Mouse (Mus musculus) CH12.LX (cell line): ENCODE results near the gene Spcs3. TPM values are rescaled to one million over a fixed set of nuclear protein-coding genes. Genes with fewer than 3 reads are reported as not detected.

Experiments
- DNase-seq: peaks from one replicate; pipeline ENCODE4 v3.0.0-alpha.2; 2013; ENCODE audit errors: extremely low read depth
- H3K27ac ChIP-seq: 2 replicates; pipeline ENCODE4 v1.5.1; 2012; ENCODE audit warnings: low read depth, mild to moderate bottlenecking, control low read depth, moderate library complexity; ENCODE audit not compliant: insufficient read depth
- H3K27me3 ChIP-seq: replicated peaks from 2 replicates; pipeline ENCODE3; 2012; ENCODE audit warnings: inconsistent platforms
- H3K36me3 ChIP-seq, 2 experiments: replicated peaks in 1 of 2; 2 replicates each; pipeline versions ENCODE3 to v1.6.1; 2012; ENCODE audit warnings: inconsistent platforms in 1 of 2, low read length in 1 of 2, mild to moderate bottlenecking in 1 of 2, mixed read lengths in 1 of 2, moderate library complexity in 1 of 2; ENCODE audit not compliant: control insufficient read depth in 1 of 2, insufficient read depth in 1 of 2
- H3K4me1 ChIP-seq, 2 experiments: 2 replicates each; pipeline ENCODE4 v1.6.1; 2012; ENCODE audit warnings: inconsistent platforms in 1 of 2, moderate library complexity in 1 of 2; ENCODE audit not compliant: insufficient read depth in 2 of 2, control insufficient read depth in 1 of 2
- H3K4me2 ChIP-seq: 2 replicates; pipeline ENCODE4 v1.6.1; 2012; ENCODE audit warnings: low read depth, mild to moderate bottlenecking, control low read depth; ENCODE audit not compliant: poor library complexity, insufficient read depth, severe bottlenecking
- H3K4me3 ChIP-seq, 3 experiments: fragments of 150-350 bp in 1 of 3; sonication (generic) in 1 of 3; replicated peaks in 1 of 3; 2 replicates each; pipeline versions ENCODE3 to v1.5.1; 2011 to 2012; ENCODE audit warnings: low read depth in 2 of 3, low read length in 2 of 3, mild to moderate bottlenecking in 2 of 3, moderate library complexity in 2 of 3, control low read depth in 1 of 3, improper control_type of control experiment in 1 of 3, inconsistent platforms in 1 of 3, mixed read lengths in 1 of 3; ENCODE audit not compliant: poor library complexity in 1 of 3
- H3K79me2 ChIP-seq: replicated peaks from 2 replicates; pipeline ENCODE4 v1.6.1; 2012; ENCODE audit warnings: mild to moderate bottlenecking, moderate library complexity; ENCODE audit not compliant: control insufficient read depth, poor library complexity, insufficient read depth, severe bottlenecking; ENCODE audit errors: extremely low read depth
- H3K9ac ChIP-seq: 2 replicates; pipeline ENCODE4 v1.6.1; 2012; ENCODE audit warnings: low read depth, mild to moderate bottlenecking, control low read depth, moderate library complexity; ENCODE audit not compliant: insufficient read depth
- H3K9me3 ChIP-seq: replicated peaks from 2 replicates; pipeline ENCODE3; 2012; ENCODE audit warnings: low read length, inconsistent platforms, mixed read lengths
- BHLHE40 ChIP-seq: IDR thresholded peaks from 2 replicates; pipeline ENCODE4 v1.6.1; 2011; ENCODE audit warnings: mild to moderate bottlenecking, low read depth, low read length, improper control_type of control experiment
- CHD1 ChIP-seq: IDR thresholded peaks from 2 replicates; pipeline ENCODE4 v1.6.1; 2012; ENCODE audit warnings: low read depth, low read length, improper control_type of control experiment, inconsistent platforms
- CHD2 ChIP-seq: IDR thresholded peaks from 2 replicates; pipeline ENCODE4 v1.6.1; 2011; ENCODE audit warnings: low read length, improper control_type of control experiment
- CTCF ChIP-seq, 2 experiments: IDR thresholded peaks in 1 of 2; conservative IDR thresholded peaks in 1 of 2; 2 replicates each; pipeline ENCODE4 v1.5.1; 2011 to 2012; ENCODE audit warnings: low read depth in 2 of 2, low read length in 2 of 2, improper control_type of control experiment in 1 of 2, inconsistent platforms in 1 of 2, mild to moderate bottlenecking in 1 of 2, moderate library complexity in 1 of 2
- ELF1 ChIP-seq: IDR thresholded peaks from 2 replicates; pipeline ENCODE4 v1.6.1; 2014; ENCODE audit warnings: low read depth, mild to moderate bottlenecking, inconsistent platforms, low read length, improper control_type of control experiment
- EP300 ChIP-seq: IDR thresholded peaks from 2 replicates; pipeline ENCODE4 v1.6.1; 2011; ENCODE audit warnings: low read length, improper control_type of control experiment
- JUN ChIP-seq: IDR thresholded peaks from 2 replicates; pipeline ENCODE4 v1.6.1; 2011; ENCODE audit warnings: low read depth, mild to moderate bottlenecking, low read length, improper control_type of control experiment, moderate library complexity; ENCODE audit not compliant: insufficient read depth
- MAFK ChIP-seq: IDR thresholded peaks from 2 replicates; pipeline ENCODE4 v1.6.1; 2011; ENCODE audit warnings: low read length, improper control_type of control experiment; ENCODE audit not compliant: insufficient replicate concordance
- MAX ChIP-seq: IDR thresholded peaks from 2 replicates; pipeline ENCODE4 v1.6.1; 2011; ENCODE audit warnings: low read length, improper control_type of control experiment
- MEF2A ChIP-seq: IDR thresholded peaks from 2 replicates; pipeline ENCODE4 v1.6.1; 2014; ENCODE audit warnings: low read depth, mild to moderate bottlenecking, inconsistent platforms, low read length, improper control_type of control experiment, borderline replicate concordance
- MXI1 ChIP-seq: IDR thresholded peaks from 2 replicates; pipeline ENCODE4 v1.6.1; 2011; ENCODE audit warnings: mild to moderate bottlenecking, low read depth, low read length, improper control_type of control experiment
- MYC ChIP-seq: IDR thresholded peaks from 2 replicates; pipeline ENCODE4 v1.6.1; 2011; ENCODE audit warnings: low read depth, mild to moderate bottlenecking, improper control_type of control experiment, low read length
- NELFE ChIP-seq: IDR thresholded peaks from 2 replicates; pipeline ENCODE4 v1.6.1; 2011; ENCODE audit warnings: low read depth, low read length, improper control_type of control experiment
- POLR2A ChIP-seq: IDR thresholded peaks from 2 replicates; pipeline ENCODE4 v1.6.1; 2011; ENCODE audit warnings: low read depth, mild to moderate bottlenecking, improper control_type of control experiment, low read length
- SIN3A ChIP-seq: IDR thresholded peaks from 2 replicates; pipeline ENCODE4 v1.6.1; 2012; ENCODE audit warnings: low read length, improper control_type of control experiment, inconsistent platforms
- SMC3 ChIP-seq: IDR thresholded peaks from 2 replicates; pipeline ENCODE4 v1.6.1; 2011; ENCODE audit warnings: low read depth, low read length, improper control_type of control experiment
- TBP ChIP-seq: conservative IDR thresholded peaks from 2 replicates; pipeline ENCODE4 v1.6.1; 2011; ENCODE audit warnings: low read depth, low read length, improper control_type of control experiment
- TCF12 ChIP-seq: IDR thresholded peaks from 2 replicates; pipeline ENCODE4 v1.6.1; 2014; ENCODE audit warnings: low read depth, mild to moderate bottlenecking, inconsistent platforms, low read length, improper control_type of control experiment
- UBTF ChIP-seq: IDR thresholded peaks from 2 replicates; pipeline ENCODE4 v1.6.1; 2012; ENCODE audit warnings: low read depth, mild to moderate bottlenecking, inconsistent platforms, low read length, improper control_type of control experiment, moderate library complexity
- USF2 ChIP-seq: conservative IDR thresholded peaks from 2 replicates; pipeline ENCODE4 v1.6.1; 2011; ENCODE audit warnings: low read depth, low read length, improper control_type of control experiment
- ZNF384 ChIP-seq: IDR thresholded peaks from 2 replicates; pipeline ENCODE4 v1.6.1; 2012; ENCODE audit warnings: low read depth, low read length, improper control_type of control experiment, inconsistent platforms
- dilution Hi-C: fragments of 300-500 bp; cut with MboI; formaldehyde crosslinking; loops from 2 replicates; pipeline ENCODE4 v1.14.3; 2020; ENCODE audit warnings: low sequenced_read_pairs; ENCODE audit not compliant: extremely low pct_unique_long_range_greater_than_20kb, extremely low pct_ligation_motif_present
- in situ Hi-C: fragments of 300-500 bp; cut with MboI; formaldehyde crosslinking; loops from 3 replicates; pipeline ENCODE4 v1.14.3; 2019; ENCODE audit warnings: low sequenced_read_pairs, low pct_ligation_motif_present, low pct_unique_long_range_greater_than_20kb, mixed read lengths
- polyA plus RNA-seq: library from polyadenylated mRNA; unstranded; fragments of >175 nt; gene quantifications from 2 replicates; pipeline ENCODE4 v1.2.1, GENCODE M21; 2012; ENCODE audit warnings: low read depth; ENCODE audit not compliant: insufficient read length
- total RNA-seq, 2 experiments: library from RNA; depleted of rRNA; stranded (reverse); fragments of 300-350 nt in 1 of 2; fragments of >200 nt in 1 of 2; gene quantifications; 2 replicates each; pipeline ENCODE4 v1.2.3; 2012 to 2014

Spcs3 gene
- total and polyA plus RNA-seq, 3 experiments: 89.4 to 220 (median 113) TPM

DNA sequence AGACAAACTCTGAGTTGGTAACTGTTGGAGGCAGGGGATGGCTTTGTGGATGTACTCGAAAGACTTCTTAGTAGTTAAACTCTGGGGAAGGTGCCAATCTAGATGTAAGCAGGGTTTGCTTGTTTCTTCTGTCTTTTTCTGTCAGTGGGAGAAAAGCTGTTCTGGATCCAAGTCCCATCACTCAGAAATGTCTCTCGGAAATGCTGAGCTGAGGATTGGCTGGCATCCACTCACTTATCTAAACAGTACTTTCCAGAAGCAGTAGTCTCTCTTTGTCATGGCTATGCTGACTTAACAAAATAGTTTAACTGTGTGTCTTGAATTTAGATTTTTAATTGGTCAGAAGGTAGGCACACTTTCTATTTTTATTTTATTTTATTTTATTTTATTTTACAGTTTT is 37.4 kb upstream of the Spcs3 start:
- dilution Hi-C loops: no loop called here

DNA sequence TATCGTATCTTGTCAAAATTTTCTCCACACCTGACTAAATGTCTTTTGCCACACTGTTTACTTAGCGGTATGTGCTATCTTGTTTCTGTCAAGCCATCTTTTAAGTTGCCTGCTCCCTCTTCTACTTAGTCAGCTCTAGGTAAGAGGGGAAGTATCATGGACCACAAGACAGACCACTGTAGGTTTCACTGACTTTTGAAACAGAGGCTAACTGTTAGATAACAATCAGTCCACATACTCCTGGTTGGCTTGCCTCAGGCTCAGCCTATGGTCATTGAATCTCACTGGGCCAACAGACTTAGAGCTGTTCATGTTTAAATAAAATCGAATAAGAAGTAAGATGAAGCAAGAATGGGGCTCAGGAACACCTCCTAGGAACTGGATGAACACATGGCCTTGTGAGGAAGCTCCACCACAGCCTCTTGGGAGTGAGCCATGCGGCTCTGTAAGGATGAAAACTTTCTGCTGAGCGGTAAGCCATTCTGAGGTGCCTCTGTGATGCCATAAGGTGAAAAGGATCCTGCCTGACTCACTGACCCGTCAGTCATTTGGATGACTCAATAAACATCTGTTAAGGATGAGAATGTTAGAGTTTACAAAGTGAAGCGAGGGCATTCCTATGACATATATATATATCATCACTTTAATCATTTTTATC is 35.9 kb upstream of the Spcs3 start:
- in situ Hi-C loops: no loop called here
- Histone ChIP-seq H3K4me2 (no peak overlapping the region), H3K27ac (no peak overlapping the region), H3K9me3 (no peaks in the 10 kb centered on the region), H3K9ac (no peak overlapping the region), H3K4me1 (peaks cover 3 to 18% of the 10 kb centered on the region in 2 experiments; a peak in 3 of 4 replicates), H3K79me2 (no peaks in the 10 kb centered on the region), H3K4me3 (no peak overlapping the region), H3K27me3 (no peaks in the 10 kb centered on the region), H3K36me3 (no peaks in the 10 kb centered on the region)
- no peak for DNase-seq
- dilution Hi-C loops: no loop called here
- TF ChIP-seq JUN: no peak
- TF ChIP-seq MXI1: no peak
- no peak for TF ChIP-seq TBP
- TF ChIP-seq CHD1: no peak
- TF ChIP-seq CTCF (conservative IDR thresholded peaks at IDR 0.05 in 1 of 2, IDR thresholded peaks at IDR 0.05 in 1 of 2; ENCODE audit: low read depth in 2 of 2, low read length in 2 of 2): no peak
- no peak for TF ChIP-seq ELF1
- TF ChIP-seq MAFK: no peak
- no peak for TF ChIP-seq POLR2A
- no peak for TF ChIP-seq MEF2A
- no peak for TF ChIP-seq NELFE
- no peak for TF ChIP-seq USF2
- no peak for TF ChIP-seq SIN3A
- TF ChIP-seq EP300: no peak
- TF ChIP-seq MYC: no peak
- no peak for TF ChIP-seq TCF12
- TF ChIP-seq ZNF384: no peak
- TF ChIP-seq SMC3: no peak
- TF ChIP-seq UBTF: no peak
- TF ChIP-seq CHD2: no peak
- TF ChIP-seq MAX: no peak

More for the DNA sequence above, 37.4 kb upstream of the Spcs3 start:
- H3K27me3 ChIP-seq: no peaks in the 10 kb centered on the region
- DNase-seq: no peak
- H3K9ac ChIP-seq: no peak overlapping the region
- TF ChIP-seq NELFE (no peak), SIN3A (no peak), CHD2 (no peak), POLR2A (no peak), MEF2A (no peak), BHLHE40 (no peak)
- peaks cover 2 to 15% of the 10 kb centered on the region in 2 experiments; a peak in 3 of 4 replicates for H3K4me1 ChIP-seq
- H3K4me2 ChIP-seq: no peak overlapping the region
- in situ Hi-C loops: no loop called here
- H3K27ac ChIP-seq: no peak overlapping the region
- H3K36me3 ChIP-seq: no peaks in the 10 kb centered on the region
- no peaks in the 10 kb centered on the region for H3K79me2 ChIP-seq
- no peaks in the 10 kb centered on the region for H3K9me3 ChIP-seq
- H3K4me3 ChIP-seq: no peak overlapping the region
